Mouse (Mus musculus) hindbrain, embryonic 14.5 days (tissue): Measurements from ENCODE around the gene Bud13. TPM values are rescaled to one million over a fixed set of nuclear protein-coding genes. Genes with fewer than 3 reads are reported as not detected.

ENCODE experiments used
- ATAC-seq: fragments of 200-750 bp; cut with Nextera tagmentation; 2 replicates; pipeline ENCODE4 v1.8.0; 2017; ENCODE audit warnings: moderate number of reproducible peaks, mild to moderate bottlenecking, moderate TSS enrichment, moderate library complexity; ENCODE audit not compliant: low FRiP score
- DNase-seq: peaks from one replicate; pipeline ENCODE4 v3.0.0-alpha.2; 2015; ENCODE audit warnings: low spot score
- H3K27ac ChIP-seq: fragments of 300-500 bp; sonication (generic); 2 replicates; pipeline ENCODE4 v1.5.1; 2014; ENCODE audit warnings: mild to moderate bottlenecking, moderate library complexity
- H3K27me3 ChIP-seq: fragments of 300-500 bp; sonication (generic); 2 replicates; pipeline ENCODE4 v1.6.1; 2014; ENCODE audit warnings: mild to moderate bottlenecking, low read length, mixed read lengths; ENCODE audit not compliant: control insufficient read depth, insufficient read depth
- H3K36me3 ChIP-seq: fragments of 300-500 bp; sonication (generic); replicated peaks from 2 replicates; pipeline ENCODE4 v1.6.1; 2014; ENCODE audit not compliant: control insufficient read depth, insufficient read depth
- H3K4me1 ChIP-seq: fragments of 300-500 bp; sonication (generic); replicated peaks from 2 replicates; pipeline ENCODE4 v1.6.1; 2014; ENCODE audit warnings: antibody characterized with exemption, low read length, mixed read lengths; ENCODE audit not compliant: control insufficient read depth, insufficient read depth
- H3K4me2 ChIP-seq: fragments of 300-500 bp; sonication (generic); replicated peaks from 2 replicates; pipeline ENCODE4 v1.6.1; 2014; ENCODE audit warnings: mild to moderate bottlenecking, moderate library complexity
- H3K4me3 ChIP-seq: fragments of 300-500 bp; sonication (generic); replicated peaks from 2 replicates; pipeline ENCODE4 v1.5.1; 2014; ENCODE audit warnings: mild to moderate bottlenecking, low read length
- H3K9ac ChIP-seq: fragments of 300-500 bp; sonication (generic); 2 replicates; pipeline ENCODE4 v1.6.1; 2014
- H3K9me3 ChIP-seq: fragments of 300-500 bp; sonication (generic); 2 replicates; pipeline ENCODE4 v1.6.1; 2016; ENCODE audit warnings: low read length; ENCODE audit not compliant: control insufficient read depth
- WGBS: fragments of 180-500 bp; shearing (Covaris S2); extraction: QIAGEN DNeasy Blood & Tissue Kit; methylation state at CpG from one replicate; pipeline ENCODE4 v1.1.7; 2014; 5-methylcytosine and 5-hydroxymethylcytosine counted together
- polyA plus RNA-seq: library from polyadenylated mRNA; unstranded; fragments of >200 nt; fragmentation: Nextera tagmentation; extraction: Ambion mirVana; gene quantifications from 2 replicates; pipeline ENCODE4 v1.2.1, GENCODE M21; 2014

Bud13 gene
- polyA plus RNA-seq, 1 experiment from 2014 or later, result 16.0 TPM

DNA sequence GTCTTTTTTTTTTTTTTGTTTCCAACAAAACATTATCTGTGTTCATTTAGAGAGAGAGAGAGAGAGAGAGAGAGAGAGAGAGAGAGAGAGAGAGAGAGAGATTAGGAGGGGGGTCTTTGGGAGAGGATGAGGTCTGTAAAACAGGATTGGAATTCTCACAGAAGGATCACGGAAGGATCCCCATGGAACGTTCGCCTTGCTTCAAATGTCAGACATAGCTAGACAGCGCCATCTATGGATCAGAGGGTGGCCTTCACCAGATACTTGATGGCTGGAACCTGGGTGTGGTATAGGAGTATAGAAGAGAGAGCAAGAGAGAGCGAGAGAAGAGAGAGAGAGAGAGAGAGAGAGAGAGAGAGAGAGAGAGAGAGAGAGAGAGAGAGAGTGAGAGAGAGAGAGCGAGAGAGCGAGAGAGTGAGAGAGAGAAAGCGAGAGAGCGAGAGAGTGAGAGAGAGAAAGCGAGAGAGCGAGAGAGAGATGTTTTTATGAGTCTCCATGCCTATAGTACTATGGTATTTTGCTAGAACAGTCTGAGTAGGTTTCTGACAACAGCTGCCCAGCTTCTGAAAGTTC lies 36.0 kb upstream of the Bud13 start:
- Histone ChIP-seq H3K27me3 (no peaks in the 10 kb centered on the region), H3K9me3 (no peaks in the 10 kb centered on the region), H3K4me2 (0 out of 2 replicates have a peak overlapping the region, but pooled peaks have one; percentile 20), H3K27ac (no peak overlapping the region), H3K9ac (no peak overlapping the region), H3K36me3 (no peaks in the 10 kb centered on the region), H3K4me1 (no peaks in the 10 kb centered on the region), H3K4me3 (no peak overlapping the region)
- ATAC-seq, result 0 out of 2 replicates have a peak, but pooled peaks have one; percentile 66
- DNase-seq, result peak; percentile 93
- WGBS, result 27% methylated on average over 11 of the region's 11 CpGs

GRCm38 (mm10) chr9:46256177-46256576 lies 26.6 kb upstream of the Bud13 start:
- DNase-seq, result no peak
- 90% methylated on average over 7 of the region's 7 CpGs for whole genome bisulfite sequencing
- H3K27ac ChIP-seq, result no peak overlapping the region
- no peak for ATAC-seq
- H3K9ac ChIP-seq, result no peak overlapping the region
- no peaks in the 10 kb centered on the region for H3K36me3 ChIP-seq
- H3K4me3 ChIP-seq, result no peak overlapping the region
- H3K4me1 ChIP-seq, result no peaks in the 10 kb centered on the region
- H3K27me3 ChIP-seq, result no peaks in the 10 kb centered on the region
- no peak overlapping the region for H3K4me2 ChIP-seq
- no peaks in the 10 kb centered on the region for H3K9me3 ChIP-seq

DNA sequence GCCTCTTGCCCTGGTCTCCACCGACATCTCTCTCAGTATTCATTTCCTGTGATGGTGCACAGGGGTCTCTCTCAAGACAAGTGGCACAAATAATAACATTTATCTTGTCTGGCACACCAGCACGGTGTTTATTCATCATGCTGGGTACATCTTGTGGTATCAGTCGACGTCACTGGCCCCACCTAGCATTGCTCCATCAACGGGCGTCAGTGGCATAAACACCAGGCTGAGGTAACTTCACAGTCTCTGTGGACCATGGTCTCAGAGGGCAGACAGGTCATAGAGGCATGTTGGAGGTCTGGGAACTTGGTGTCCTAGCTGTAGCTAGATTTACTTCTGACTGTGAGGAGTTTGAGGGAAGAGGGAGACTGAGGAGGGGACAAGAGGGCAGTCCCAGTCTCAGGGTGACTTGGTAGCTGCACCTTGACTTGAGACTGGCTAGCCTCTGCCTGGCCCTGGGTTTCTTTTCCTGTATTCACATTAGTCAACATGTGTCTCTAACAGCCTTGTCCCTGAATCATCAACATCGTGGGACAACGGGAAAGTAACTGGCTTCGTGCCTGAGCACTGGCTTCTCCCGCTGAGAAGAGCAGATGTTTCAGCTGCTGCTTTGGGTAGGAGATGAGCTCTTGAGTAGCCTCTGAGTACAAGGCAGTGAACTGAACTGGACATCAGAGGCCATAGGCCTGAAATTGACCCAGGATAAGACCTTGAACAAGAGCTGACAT lies 26.0 kb upstream of the Bud13 start:
- no peak overlapping the region for H3K4me3 ChIP-seq
- ATAC-seq (no peak), DNase-seq (no peak)
- H3K4me2 ChIP-seq, result no peak overlapping the region
- WGBS, result 88% methylated on average over 10 of the region's 10 CpGs
- H3K4me1 ChIP-seq, result no peaks in the 10 kb centered on the region
- H3K27ac ChIP-seq, result no peak overlapping the region
- H3K27me3 ChIP-seq, result no peaks in the 10 kb centered on the region
- no peak overlapping the region for H3K9ac ChIP-seq
- no peaks in the 10 kb centered on the region for H3K36me3 ChIP-seq
- H3K9me3 ChIP-seq, result no peaks in the 10 kb centered on the region

GRCm38 (mm10) chr9:46257546-46257945 lies 25.3 kb upstream of the Bud13 start:
- Histone ChIP-seq H3K9me3 (no peaks in the 10 kb centered on the region), H3K9ac (no peak overlapping the region), H3K4me1 (no peaks in the 10 kb centered on the region), H3K4me2 (no peak overlapping the region), H3K36me3 (no peaks in the 10 kb centered on the region), H3K27me3 (no peaks in the 10 kb centered on the region), H3K4me3 (no peak overlapping the region), H3K27ac (no peak overlapping the region)
- WGBS, result 90% methylated on average over 3 of the region's 3 CpGs
- no peak for DNase-seq
- no peak for ATAC-seq

- ATAC-seq, result no peak
- H3K4me3 ChIP-seq, result no peak overlapping the region
- H3K4me1 ChIP-seq, result no peaks in the 10 kb centered on the region
- DNase-seq, result no peak
- no peaks in the 10 kb centered on the region for H3K9me3 ChIP-seq
- WGBS, result 89% methylated on average over 6 of the region's 6 CpGs
- no peaks in the 10 kb centered on the region for H3K36me3 ChIP-seq
- no peaks in the 10 kb centered on the region for H3K27me3 ChIP-seq
- H3K9ac ChIP-seq, result no peak overlapping the region
- no peak overlapping the region for H3K27ac ChIP-seq
- H3K4me2 ChIP-seq, result no peak overlapping the region
Observed at GRCm38 (mm10) chr9:46259111-46259510, 23.7 kb upstream of the Bud13 start.

DNA sequence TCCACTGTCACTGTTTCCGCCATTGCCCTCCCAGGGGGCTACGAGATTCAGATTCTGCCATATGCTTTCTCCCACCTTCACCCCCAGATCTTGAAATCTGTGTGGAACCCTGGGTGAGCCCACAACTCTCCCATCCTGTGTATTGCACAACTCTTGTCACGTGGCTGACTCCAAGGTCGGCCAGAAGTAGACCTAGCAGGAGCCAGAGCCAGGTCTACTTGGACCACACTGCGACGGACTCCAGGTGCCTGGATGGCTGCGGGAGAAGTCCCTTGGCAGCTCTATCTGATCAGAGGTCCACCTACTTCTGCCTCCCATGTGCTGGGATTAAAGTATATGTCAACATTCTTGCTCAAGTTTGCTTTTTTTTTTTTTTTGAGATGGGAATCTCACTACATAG lies 21.7 kb upstream of the Bud13 start:
- Histone ChIP-seq H3K4me1 (no peaks in the 10 kb centered on the region), H3K9ac (no peak overlapping the region), H3K36me3 (no peaks in the 10 kb centered on the region), H3K9me3 (no peaks in the 10 kb centered on the region), H3K27me3 (no peaks in the 10 kb centered on the region), H3K27ac (no peak overlapping the region), H3K4me3 (no peak overlapping the region), H3K4me2 (no peak overlapping the region)
- DNase-seq (no peak), ATAC-seq (no peak)
- 91% methylated on average over 7 of the region's 7 CpGs for WGBS

GRCm38 (mm10) chr9:46268343-46268873 lies 14.4 kb upstream of the Bud13 start, which contains the start of gene Apoa5:
Gene Apoa5 (plus strand): TSS chr9:46268633.
- no peaks in the 10 kb centered on the region for H3K4me1 ChIP-seq
- WGBS, result 65% methylated on average over 7 of the region's 7 CpGs
- ATAC-seq (no peak), DNase-seq (no peak)
- H3K27me3 ChIP-seq, result 0 out of 2 replicates have a peak, but pooled peaks cover 5% of the 10 kb centered on the region
- H3K9ac ChIP-seq, result no peak within 1 kb of the TSS
- H3K4me3 ChIP-seq, result no peak within 1 kb of the TSS
- no peak within 1 kb of the TSS for H3K27ac ChIP-seq
- H3K9me3 ChIP-seq, result no peaks in the 10 kb centered on the region
- H3K4me2 ChIP-seq, result no peak within 1 kb of the TSS
- H3K36me3 ChIP-seq, result no peaks in the 10 kb centered on the region

- no peak for DNase-seq
- H3K9ac ChIP-seq, result no peak overlapping the region
- no peak overlapping the region for H3K27ac ChIP-seq
- no peaks in the 10 kb centered on the region for H3K9me3 ChIP-seq
- H3K36me3 ChIP-seq, result no peaks in the 10 kb centered on the region
- 87% methylated on average over 5 of the region's 5 CpGs for WGBS
- ATAC-seq, result no peak
- 0 out of 2 replicates have a peak, but pooled peaks cover 5% of the 10 kb centered on the region for H3K27me3 ChIP-seq
- no peaks in the 10 kb centered on the region; the same call in 1 of the 2 replicates for H3K4me1 ChIP-seq
- no peak overlapping the region for H3K4me3 ChIP-seq
- no peak overlapping the region for H3K4me2 ChIP-seq
Observed at GRCm38 (mm10) chr9:46269125-46269524, 13.7 kb upstream of the Bud13 start.

- ATAC-seq (no peak), DNase-seq (no peak)
- WGBS, result 93% methylated on average over 4 of the region's 4 CpGs
- H3K9me3 ChIP-seq, result no peaks in the 10 kb centered on the region
- no peak overlapping the region for H3K9ac ChIP-seq
- no peaks in the 10 kb centered on the region; the same call in 1 of the 2 replicates for H3K4me1 ChIP-seq
- H3K36me3 ChIP-seq, result peaks cover 11% of the 10 kb centered on the region
- no peak overlapping the region for H3K4me2 ChIP-seq
- no peak overlapping the region for H3K27ac ChIP-seq
- no peak overlapping the region for H3K4me3 ChIP-seq
- H3K27me3 ChIP-seq, result 0 out of 2 replicates have a peak, but pooled peaks cover 5% of the 10 kb centered on the region
Observed at GRCm38 (mm10) chr9:46270782-46271181, 12.0 kb upstream of the Bud13 start.
